3 mouse cellular contexts compared by ENCODE assay signal in the genomic region with DNA sequence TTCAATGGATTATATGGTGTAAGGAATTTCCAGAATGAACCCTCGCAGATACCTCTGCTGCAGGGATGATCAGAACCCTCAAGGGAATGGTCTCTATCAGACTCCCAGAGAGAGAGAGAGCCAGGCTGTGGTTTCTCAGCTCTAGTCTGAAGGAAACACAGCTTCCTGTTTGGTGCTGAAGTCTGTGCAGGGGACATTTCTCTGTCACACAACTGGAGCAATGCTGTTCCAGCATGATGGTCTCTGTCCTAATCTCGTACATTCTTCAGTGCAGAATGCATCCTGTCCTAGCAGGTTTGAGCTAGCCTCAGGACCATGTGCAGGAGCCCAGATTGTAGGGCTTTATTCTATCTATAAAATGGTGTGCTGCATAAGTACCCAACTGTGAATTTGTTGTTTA.
DNase-seq lines count a peak whose midpoint lies in the region; ATAC-seq lines count a peak whose summit lies in the region.

No protein-coding gene starts in this region.

- DNase-seq in 416B (ENCODE audit: low read depth): peak; percentile 54
- DNase-seq in heart, adult 11 months: peak; percentile 25

- ATAC-seq in common myeloid progenitor, adult 5-6 weeks (replicated peaks; ENCODE audit: low read depth, poor library complexity, severe bottlenecking): peak; percentile 92
